Mouse (Mus musculus) hindbrain, embryonic 16.5 days (tissue): Measurements from ENCODE around the gene Dnttip2. TPM values are rescaled to one million over a fixed set of nuclear protein-coding genes. Genes with fewer than 3 reads are reported as not detected.

Source experiments
- ATAC-seq: fragments of 200-750 bp; cut with Nextera tagmentation; 2 replicates; pipeline ENCODE4 v1.8.0; 2017; ENCODE audit warnings: moderate TSS enrichment, moderate library complexity
- H3K27ac ChIP-seq: fragments of 300-500 bp; sonication (generic); 2 replicates; pipeline ENCODE4 v1.5.1; 2014; ENCODE audit warnings: low read depth, mild to moderate bottlenecking, control low read depth, low read length, moderate library complexity
- H3K27me3 ChIP-seq: fragments of 300-500 bp; sonication (generic); replicated peaks from 2 replicates; pipeline ENCODE4 v1.6.1; 2014; ENCODE audit warnings: low read length; ENCODE audit not compliant: control insufficient read depth, insufficient read depth
- H3K36me3 ChIP-seq: fragments of 300-500 bp; sonication (generic); 2 replicates; pipeline ENCODE4 v1.6.1; 2014; ENCODE audit warnings: mild to moderate bottlenecking, low read length, moderate library complexity, mixed read lengths; ENCODE audit not compliant: control insufficient read depth, insufficient read depth
- H3K4me1 ChIP-seq: fragments of 300-500 bp; sonication (generic); 2 replicates; pipeline ENCODE4 v1.6.1; 2014; ENCODE audit warnings: low read depth, low read length; ENCODE audit not compliant: control insufficient read depth, insufficient read depth
- H3K4me2 ChIP-seq: fragments of 300-500 bp; sonication (generic); 2 replicates; pipeline ENCODE4 v1.6.1; 2014; ENCODE audit warnings: mild to moderate bottlenecking, low read length, control low read depth, moderate library complexity
- H3K4me3 ChIP-seq: fragments of 300-500 bp; sonication (generic); 2 replicates; pipeline ENCODE4 v1.5.1; 2014; ENCODE audit warnings: mild to moderate bottlenecking, low read length, control low read depth, moderate library complexity
- H3K9ac ChIP-seq: fragments of 300-500 bp; sonication (generic); 2 replicates; pipeline ENCODE4 v1.6.1; 2014; ENCODE audit warnings: low read depth, mild to moderate bottlenecking, control low read depth, low read length, moderate library complexity
- H3K9me3 ChIP-seq: fragments of 300-500 bp; sonication (generic); 2 replicates; pipeline ENCODE4 v1.6.1; 2014; ENCODE audit warnings: mild to moderate bottlenecking, low read length, moderate library complexity; ENCODE audit not compliant: control insufficient read depth
- WGBS: fragments of 180-500 bp; shearing (Covaris S2); extraction: QIAGEN DNeasy Blood & Tissue Kit; methylation state at CpG from one replicate; pipeline ENCODE4 v1.1.7; 2014; 5-methylcytosine and 5-hydroxymethylcytosine counted together
- polyA plus RNA-seq: library from polyadenylated mRNA; unstranded; fragments of >200 nt; fragmentation: Nextera tagmentation; extraction: Ambion mirVana; gene quantifications from 2 replicates; pipeline ENCODE4 v1.2.1, GENCODE M21; 2015

The Dnttip2 gene
- polyA plus RNA-seq, 1 experiment from 2014 or later = 39.8 TPM

- Histone ChIP-seq H3K9ac (no peak overlapping the region), H3K4me3 (no peak overlapping the region), H3K36me3 (no peaks in the 10 kb centered on the region), H3K27me3 (no peaks in the 10 kb centered on the region), H3K4me1 (peaks cover 33% of the 10 kb centered on the region), H3K27ac (peak overlapping the region; percentile 99; the same call in 1 of the 2 replicates), H3K4me2 (no peak overlapping the region), H3K9me3 (no peaks in the 10 kb centered on the region)
- WGBS = 8% methylated on average over 5 of the region's 5 CpGs
- no peak for ATAC-seq
Observed at GRCm38 (mm10) chr3:122295511-122295910, 21.3 kb downstream of the Dnttip2 start.

GRCm38 (mm10) chr3:122296979-122297378, 22.8 kb downstream of the Dnttip2 start:
- H3K4me2 ChIP-seq = no peak overlapping the region
- H3K9me3 ChIP-seq = no peaks in the 10 kb centered on the region
- H3K9ac ChIP-seq = no peak overlapping the region; the same call in 1 of the 2 replicates
- H3K27ac ChIP-seq = no peak overlapping the region
- ATAC-seq = no peak
- H3K27me3 ChIP-seq = no peaks in the 10 kb centered on the region
- peaks cover 19% of the 10 kb centered on the region for H3K4me1 ChIP-seq
- H3K36me3 ChIP-seq = no peaks in the 10 kb centered on the region
- H3K4me3 ChIP-seq = no peak overlapping the region
- WGBS = 56% methylated on average over 5 of the region's 5 CpGs

GRCm38 (mm10) chr3:122300983-122301919, 27.1 kb downstream of the Dnttip2 start:
- WGBS = 64% methylated on average over 9 of the region's 9 CpGs
- 0 out of 2 replicates have a peak overlapping the region, but pooled peaks have one; percentile 14 for H3K27ac ChIP-seq
- H3K4me2 ChIP-seq = no peak overlapping the region
- ATAC-seq = peak; percentile 57
- H3K36me3 ChIP-seq = no peaks in the 10 kb centered on the region
- no peaks in the 10 kb centered on the region; the same call in 1 of the 2 replicates for H3K4me1 ChIP-seq
- H3K27me3 ChIP-seq = no peaks in the 10 kb centered on the region
- no peaks in the 10 kb centered on the region for H3K9me3 ChIP-seq
- H3K9ac ChIP-seq = peak overlapping the region; percentile 16; the same call in 1 of the 2 replicates
- H3K4me3 ChIP-seq = no peak overlapping the region

- H3K9me3 ChIP-seq = no peaks in the 10 kb centered on the region
- H3K4me3 ChIP-seq = no peak overlapping the region
- H3K4me2 ChIP-seq = no peak overlapping the region
- 90% methylated on average over 4 of the region's 4 CpGs for WGBS
- H3K36me3 ChIP-seq = no peaks in the 10 kb centered on the region
- no peak for ATAC-seq
- no peak overlapping the region for H3K9ac ChIP-seq
- H3K4me1 ChIP-seq = no peaks in the 10 kb centered on the region
- H3K27ac ChIP-seq = no peak overlapping the region
- no peaks in the 10 kb centered on the region for H3K27me3 ChIP-seq
Observed at GRCm38 (mm10) chr3:122304560-122304959, 30.4 kb downstream of the Dnttip2 start.

GRCm38 (mm10) chr3:122307894-122308671, 33.9 kb downstream of the Dnttip2 start:
- no peaks in the 10 kb centered on the region for H3K27me3 ChIP-seq
- H3K4me3 ChIP-seq = no peak overlapping the region
- H3K4me1 ChIP-seq = no peaks in the 10 kb centered on the region
- no peak overlapping the region for H3K9ac ChIP-seq
- no peak overlapping the region for H3K27ac ChIP-seq
- H3K9me3 ChIP-seq = no peaks in the 10 kb centered on the region
- no peak overlapping the region for H3K4me2 ChIP-seq
- ATAC-seq = no peak
- H3K36me3 ChIP-seq = no peaks in the 10 kb centered on the region
- WGBS = 71% methylated on average over 4 of the region's 4 CpGs

DNA sequence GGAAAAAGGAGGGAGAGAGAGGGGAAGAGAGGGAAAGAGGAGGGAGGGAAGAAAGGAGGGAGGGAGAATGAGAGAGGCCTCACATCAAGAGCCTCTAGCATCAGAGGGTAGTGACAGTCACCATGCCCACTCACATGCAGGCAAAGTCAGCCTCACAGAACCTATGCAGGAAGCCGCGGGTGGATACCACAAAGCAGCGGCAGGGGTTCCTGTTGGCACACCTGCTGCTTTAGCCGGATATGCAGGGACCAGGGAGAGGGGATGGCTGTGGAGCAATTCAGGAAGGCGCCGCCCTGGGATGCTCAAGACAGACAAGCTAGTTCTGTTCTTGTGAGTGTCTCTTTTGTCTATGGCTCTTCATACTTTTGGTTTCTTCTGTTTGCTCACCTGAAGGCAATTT, 34.8 kb downstream of the Dnttip2 start:
- no peaks in the 10 kb centered on the region for H3K36me3 ChIP-seq
- H3K9me3 ChIP-seq = no peaks in the 10 kb centered on the region
- 33% methylated on average over 6 of the region's 6 CpGs for WGBS
- no peak overlapping the region for H3K9ac ChIP-seq
- no peak overlapping the region for H3K4me3 ChIP-seq
- no peak overlapping the region for H3K27ac ChIP-seq
- H3K27me3 ChIP-seq = no peaks in the 10 kb centered on the region
- no peak overlapping the region for H3K4me2 ChIP-seq
- ATAC-seq = no peak
- H3K4me1 ChIP-seq = no peaks in the 10 kb centered on the region

GRCm38 (mm10) chr3:122312078-122312477, 37.9 kb downstream of the Dnttip2 start:
- no peak overlapping the region for H3K27ac ChIP-seq
- no peaks in the 10 kb centered on the region for H3K27me3 ChIP-seq
- H3K9me3 ChIP-seq = no peaks in the 10 kb centered on the region
- peak; percentile 62 for ATAC-seq
- H3K4me2 ChIP-seq = no peak overlapping the region
- peaks cover 1% of the 10 kb centered on the region for H3K4me1 ChIP-seq
- WGBS = 13% methylated on average over 2 of the region's 2 CpGs
- no peak overlapping the region for H3K4me3 ChIP-seq
- no peaks in the 10 kb centered on the region for H3K36me3 ChIP-seq
- H3K9ac ChIP-seq = no peak overlapping the region

DNA sequence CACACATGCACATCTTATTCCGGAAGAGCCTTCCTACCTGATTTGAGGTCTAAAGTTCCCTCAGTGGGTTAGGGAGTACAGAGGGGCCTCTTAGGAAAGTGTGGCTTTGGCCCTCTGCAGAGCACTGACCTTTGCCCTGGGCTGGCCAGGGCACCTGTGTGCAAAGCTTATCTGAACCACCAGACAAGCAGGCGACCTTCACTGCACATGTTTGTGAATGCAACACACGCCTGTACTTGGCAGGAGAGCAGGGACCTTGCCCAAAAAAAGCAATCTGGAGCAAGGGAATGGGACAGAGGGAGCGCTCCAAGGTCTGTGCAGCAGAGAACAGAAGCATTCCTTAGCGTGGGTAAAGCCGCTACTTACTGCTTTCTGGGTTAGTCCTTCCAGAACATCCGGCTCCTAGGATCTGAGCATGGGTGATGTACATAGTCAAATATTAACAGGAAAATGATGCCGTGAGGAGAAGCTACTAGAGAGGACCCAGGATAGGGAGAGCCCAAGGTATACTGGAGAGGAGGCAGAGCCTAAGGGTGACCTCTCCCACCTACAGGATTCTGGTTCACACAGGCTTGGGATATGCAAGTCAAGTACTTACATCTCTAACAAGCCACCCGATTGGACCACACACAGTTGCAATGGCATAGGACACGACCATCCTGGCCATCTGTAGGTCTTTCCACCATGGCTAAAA, 38.9 kb downstream of the Dnttip2 start:
- Histone ChIP-seq H3K4me2 (no peak overlapping the region), H3K36me3 (no peaks in the 10 kb centered on the region), H3K27ac (no peak overlapping the region), H3K9me3 (no peaks in the 10 kb centered on the region), H3K27me3 (no peaks in the 10 kb centered on the region), H3K9ac (no peak overlapping the region), H3K4me1 (peaks cover 2% of the 10 kb centered on the region), H3K4me3 (no peak overlapping the region)
- WGBS = 82% methylated on average over 10 of the region's 10 CpGs
- no peak for ATAC-seq
